Mouse (Mus musculus) heart, embryonic 14.5 days (tissue): ENCODE measurements around the gene Erg28. TPM values are rescaled to one million over a fixed set of nuclear protein-coding genes. Genes with fewer than 3 reads are reported as not detected.

Experiments
- ATAC-seq: fragments of 200-750 bp; cut with Nextera tagmentation; 2 replicates; pipeline ENCODE4 v1.8.0; 2017; ENCODE audit warnings: low read depth, moderate TSS enrichment; ENCODE audit not compliant: insufficient number of reproducible peaks, insufficient read depth, low FRiP score
- H3K27ac ChIP-seq, 2 experiments: fragments of 200-500 bp in 1 of 2; fragments of 300-500 bp in 1 of 2; sonication (generic) in 1 of 2; replicated peaks in 1 of 2; 2 replicates each; pipeline ENCODE4 v1.5.1; 2012 to 2014; ENCODE audit warnings: low read depth in 2 of 2, low read length in 2 of 2, control low read depth in 1 of 2, mild to moderate bottlenecking in 1 of 2, mixed read lengths in 1 of 2; ENCODE audit not compliant: control insufficient read depth in 1 of 2, insufficient read depth in 1 of 2
- H3K27me3 ChIP-seq: fragments of 300-500 bp; sonication (generic); 2 replicates; pipeline ENCODE4 v1.6.1; 2014; ENCODE audit warnings: mild to moderate bottlenecking, low read length, control low read depth; ENCODE audit not compliant: control insufficient read depth, insufficient read depth
- H3K36me3 ChIP-seq: fragments of 300-500 bp; sonication (generic); 2 replicates; pipeline ENCODE4 v1.6.1; 2014; ENCODE audit warnings: mild to moderate bottlenecking, control low read depth, low read length, mixed read lengths; ENCODE audit not compliant: control insufficient read depth, insufficient read depth
- H3K4me1 ChIP-seq, 2 experiments: fragments of 200-500 bp in 1 of 2; fragments of 300-500 bp in 1 of 2; sonication (generic) in 1 of 2; 2 replicates each; pipeline ENCODE4 v1.6.1; 2012 to 2014; ENCODE audit warnings: low read length in 2 of 2, control low read depth in 1 of 2, mixed read lengths in 1 of 2; ENCODE audit not compliant: control insufficient read depth in 2 of 2, insufficient read depth in 2 of 2
- H3K4me2 ChIP-seq: fragments of 300-500 bp; sonication (generic); 2 replicates; pipeline ENCODE4 v1.6.1; 2014; ENCODE audit warnings: mild to moderate bottlenecking, low read length
- H3K4me3 ChIP-seq, 2 experiments: fragments of 200-500 bp in 1 of 2; fragments of 300-500 bp in 1 of 2; sonication (generic) in 1 of 2; 2 replicates each; pipeline ENCODE4 v1.5.1; 2012 to 2014; ENCODE audit warnings: low read length in 2 of 2, mild to moderate bottlenecking in 2 of 2, control low read depth in 1 of 2, low read depth in 1 of 2, moderate library complexity in 1 of 2; ENCODE audit not compliant: control insufficient read depth in 1 of 2, insufficient read depth in 1 of 2
- H3K9ac ChIP-seq: fragments of 300-500 bp; sonication (generic); 2 replicates; pipeline ENCODE4 v1.6.1; 2014; ENCODE audit warnings: mild to moderate bottlenecking, low read length
- H3K9me3 ChIP-seq: fragments of 300-500 bp; sonication (generic); 2 replicates; pipeline ENCODE4 v1.6.1; 2016; ENCODE audit warnings: low read length, control low read depth; ENCODE audit not compliant: control insufficient read depth
- WGBS: fragments of 180-500 bp; shearing (Covaris S2); extraction: QIAGEN DNeasy Blood & Tissue Kit; methylation state at CpG from one replicate; pipeline ENCODE4 v1.1.7; 2014; 5-methylcytosine and 5-hydroxymethylcytosine counted together
- polyA plus RNA-seq: library from polyadenylated mRNA; unstranded; fragments of >200 nt; fragmentation: Nextera tagmentation; extraction: Ambion mirVana; gene quantifications from 2 replicates; pipeline ENCODE4 v1.2.1, GENCODE M21; 2014

Gene Erg28
- polyA plus RNA-seq, 1 experiment from 2014 or later: 58.1 TPM

GRCm38 (mm10) chr12:85766287-85766686, 58.1 kb downstream of the Erg28 start:
- peaks cover 19 to 33% of the 10 kb centered on the region in 2 experiments for H3K4me1 ChIP-seq
- no peak overlapping the region for H3K9ac ChIP-seq
- peaks cover 3% of the 10 kb centered on the region; the same call in 1 of the 2 replicates for H3K27me3 ChIP-seq
- H3K4me2 ChIP-seq: no peak overlapping the region
- peak overlapping the region in 1 of 2 experiments; percentile 12; a peak in 1 of 4 replicates for H3K27ac ChIP-seq
- no peaks in the 10 kb centered on the region for H3K9me3 ChIP-seq
- no peak overlapping the region for H3K4me3 ChIP-seq
- no peak for ATAC-seq
- no peaks in the 10 kb centered on the region for H3K36me3 ChIP-seq
- WGBS: 60% methylated on average over 3 of the region's 3 CpGs

Other genes with a start within 250 kb of the Erg28 start
- 0.58 and 0.61 TPM in 2 replicates for gene Jdp2, start 225.5 kb downstream of the Erg28 start, polyA plus RNA-seq
- gene Batf, start 137.9 kb downstream of the Erg28 start, polyA plus RNA-seq: 4.5 and 5.0 TPM in 2 replicates
- gene Flvcr2, start 78.0 kb downstream of the Erg28 start, polyA plus RNA-seq: 7.8 TPM in 2 replicates
- gene Ttll5, start 109 bp upstream of the Erg28 start, polyA plus RNA-seq: 17.1 and 18.5 TPM in 2 replicates